Mouse (Mus musculus) liver, postnatal 0 days (tissue): ENCODE data around the gene Acsl1. TPM values are rescaled to one million over a fixed set of nuclear protein-coding genes. Genes with fewer than 3 reads are reported as not detected.
A peak's percentile ranks its signal among the peaks of the same experiment; 100 is the strongest.

ENCODE experiments used
- ATAC-seq: fragments of 200-750 bp; cut with Nextera tagmentation; 2 replicates; pipeline ENCODE4 v1.8.0; 2017; ENCODE audit warnings: mild to moderate bottlenecking, moderate library complexity
- DNase-seq: peaks from one replicate; pipeline ENCODE4 v3.0.0-alpha.2; 2016
- H3K27ac ChIP-seq: fragments of 300-500 bp; sonication (generic); 2 replicates; pipeline ENCODE4 v1.5.1; 2014; ENCODE audit warnings: antibody characterized with exemption, moderate library complexity, mild to moderate bottlenecking, low read depth
- H3K27me3 ChIP-seq: fragments of 300-500 bp; sonication (generic); 2 replicates; pipeline ENCODE4 v1.6.1; 2014; ENCODE audit warnings: low read length, control low read depth, mixed read lengths; ENCODE audit not compliant: insufficient read depth
- H3K36me3 ChIP-seq: fragments of 300-500 bp; sonication (generic); replicated peaks from 2 replicates; pipeline ENCODE4 v1.6.1; 2014; ENCODE audit warnings: mild to moderate bottlenecking, control low read depth, low read length, moderate library complexity, mixed read lengths; ENCODE audit not compliant: insufficient read depth
- H3K4me1 ChIP-seq: fragments of 300-500 bp; sonication (generic); 2 replicates; pipeline ENCODE4 v1.6.1; 2014; ENCODE audit warnings: antibody characterized with exemption, mild to moderate bottlenecking, control low read depth; ENCODE audit not compliant: insufficient read depth
- H3K4me2 ChIP-seq: fragments of 300-500 bp; sonication (generic); 2 replicates; pipeline ENCODE4 v1.6.1; 2014; ENCODE audit warnings: low read depth, mild to moderate bottlenecking, low read length, moderate library complexity, mixed read lengths
- H3K4me3 ChIP-seq: fragments of 300-500 bp; sonication (generic); 2 replicates; pipeline ENCODE4 v1.5.1; 2014; ENCODE audit warnings: low read depth, low read length
- H3K9ac ChIP-seq: fragments of 300-500 bp; sonication (generic); replicated peaks from 2 replicates; pipeline ENCODE4 v1.6.1; 2014; ENCODE audit warnings: mild to moderate bottlenecking, moderate library complexity
- H3K9me3 ChIP-seq: fragments of 300-500 bp; sonication (generic); 2 replicates; pipeline ENCODE4 v1.6.1; 2016; ENCODE audit warnings: mild to moderate bottlenecking, control low read depth, low read length, mixed read lengths
- CTCF ChIP-seq: sonication (generic); IDR thresholded peaks from 2 replicates; pipeline ENCODE4 v1.5.1; 2016; ENCODE audit warnings: antibody characterized with exemption, low read depth
- EP300 ChIP-seq: IDR thresholded peaks from 2 replicates; pipeline ENCODE4 v1.6.1; 2016; ENCODE audit warnings: antibody characterized with exemption, low read depth, mild to moderate bottlenecking
- WGBS: fragments of 180-500 bp; shearing (Covaris S2); extraction: QIAGEN DNeasy Blood & Tissue Kit; methylation state at CpG from one replicate; pipeline ENCODE4 v1.1.7; 2014; ENCODE audit not compliant: insufficient replicate concordance; 5-methylcytosine and 5-hydroxymethylcytosine counted together
- polyA plus RNA-seq: library from polyadenylated mRNA; unstranded; fragments of >200 nt; fragmentation: Nextera tagmentation; extraction: Ambion mirVana; gene quantifications from 2 replicates; pipeline ENCODE4 v1.2.1, GENCODE M21; 2015

Acsl1 gene
- polyA plus RNA-seq, 1 experiment from 2014 or later = 466 TPM

DNA sequence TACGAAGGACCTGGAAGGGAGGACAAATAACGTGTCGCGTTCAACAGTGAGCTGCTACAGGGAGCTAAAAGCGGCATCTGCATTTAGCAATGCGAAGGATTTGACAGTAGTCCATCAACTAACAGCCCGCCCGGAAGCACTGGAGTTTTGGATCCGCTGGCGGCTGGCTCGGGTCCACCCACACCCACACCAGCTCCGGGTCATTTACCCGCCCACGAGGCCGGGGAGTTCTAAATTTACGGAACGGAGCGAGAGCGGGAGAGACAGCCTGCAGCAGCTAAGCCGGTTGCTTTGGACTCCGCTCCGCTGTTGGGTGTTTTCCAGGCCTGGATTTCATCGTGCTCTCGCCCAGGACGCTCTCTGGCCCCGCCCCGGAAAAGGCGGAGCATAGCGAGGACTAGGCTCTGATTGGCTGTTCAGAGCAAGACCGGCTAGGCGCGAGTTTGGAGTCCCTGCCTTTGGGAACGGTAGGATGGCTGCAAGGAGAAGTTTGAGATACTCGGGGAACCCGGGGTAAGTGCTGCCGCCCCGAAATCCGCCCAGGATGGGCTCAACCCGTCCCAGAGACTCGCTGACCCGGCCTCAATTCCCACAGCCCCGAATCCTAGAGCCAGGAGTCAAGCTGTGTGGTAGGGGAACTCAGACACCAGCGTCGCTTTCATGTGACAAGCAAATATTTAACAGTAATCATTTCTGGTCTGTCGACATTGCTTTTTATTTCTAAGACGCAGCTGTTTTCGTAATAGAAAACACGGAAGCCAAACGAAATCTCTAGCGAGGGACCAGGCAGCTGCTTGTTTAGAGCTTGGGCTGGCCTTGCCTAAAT, 81.0 kb downstream of the Acsl1 start, which contains the start of gene Cenpu:
Cenpu (plus strand) TSS at position 414 of the 826 bp plus-strand sequence.
- H3K4me1 ChIP-seq = peaks cover 12% of the 10 kb centered on the region
- ATAC-seq = peak; percentile 92
- peak within 1 kb of the TSS; percentile 73 for H3K4me3 ChIP-seq
- peak within 1 kb of the TSS; percentile 80 for H3K4me2 ChIP-seq
- H3K36me3 ChIP-seq = peaks cover 7% of the 10 kb centered on the region; the same call in 1 of the 2 replicates
- peak; percentile 100 for DNase-seq
- H3K27ac ChIP-seq = peak within 1 kb of the TSS; percentile 88
- no peaks in the 10 kb centered on the region for H3K27me3 ChIP-seq
- WGBS = under 1% methylated on average over 50 of the region's 50 CpGs
- TF ChIP-seq EP300 (peak; percentile 86), CTCF (0 out of 2 replicates have a peak, but pooled peaks have one; percentile 3)
- H3K9me3 ChIP-seq = no peaks in the 10 kb centered on the region
- peak within 1 kb of the TSS; percentile 69 for H3K9ac ChIP-seq

GRCm38 (mm10) chr8:46552441-46552765, 81.6 kb downstream of the Acsl1 start:
- peaks cover 9% of the 10 kb centered on the region for H3K4me1 ChIP-seq

GRCm38 (mm10) chr8:46559428-46559827, 88.6 kb downstream of the Acsl1 start:
- no peaks in the 10 kb centered on the region for H3K9me3 ChIP-seq
- no peak overlapping the region for H3K4me2 ChIP-seq
- no peak overlapping the region for H3K27ac ChIP-seq
- 67% methylated on average over 6 of the region's 6 CpGs for WGBS
- H3K9ac ChIP-seq = no peak overlapping the region
- peaks cover 37% of the 10 kb centered on the region for H3K36me3 ChIP-seq
- H3K27me3 ChIP-seq = no peaks in the 10 kb centered on the region
- H3K4me1 ChIP-seq = no peaks in the 10 kb centered on the region
- peak; percentile 73 for TF ChIP-seq CTCF
- no peak for TF ChIP-seq EP300
- no peak overlapping the region for H3K4me3 ChIP-seq
- peak; percentile 40 for ATAC-seq
- DNase-seq = peak; percentile 69

More at GRCm38 (mm10) chr8:46552441-46552765, 81.6 kb downstream of the Acsl1 start:
- Histone ChIP-seq H3K4me3 (peak overlapping the region; percentile 73), H3K9ac (peak overlapping the region; percentile 69), H3K27me3 (no peaks in the 10 kb centered on the region), H3K36me3 (peaks cover 11% of the 10 kb centered on the region; the same call in 1 of the 2 replicates), H3K4me2 (peak overlapping the region; percentile 80), H3K9me3 (no peaks in the 10 kb centered on the region), H3K27ac (peak overlapping the region; percentile 82)
- TF ChIP-seq CTCF (no peak), EP300 (no peak)
- 2% methylated on average over 10 of the region's 10 CpGs for WGBS
- ATAC-seq (no peak), DNase-seq (peak; percentile 76)

DNA sequence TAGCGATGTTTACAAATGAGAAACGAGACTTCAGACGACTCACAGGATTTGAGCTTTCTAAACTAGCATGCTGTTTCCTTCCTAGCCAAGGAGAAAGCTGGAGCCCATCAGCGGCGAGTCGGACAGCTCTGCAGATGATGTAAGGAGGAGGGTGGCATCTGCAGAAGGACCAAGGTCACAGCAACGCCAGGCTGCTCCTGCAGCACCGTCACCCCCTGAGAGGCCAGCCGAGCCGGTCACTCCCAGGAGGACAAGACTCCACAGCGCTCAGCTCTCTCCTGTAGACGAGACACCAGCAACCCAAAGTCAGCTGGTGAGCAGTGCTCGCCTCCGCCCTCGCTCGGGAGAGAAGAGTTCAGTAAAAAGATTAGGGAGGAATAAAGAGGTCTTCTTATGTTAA, 91.5 kb downstream of the Acsl1 start:
- no peak overlapping the region for H3K4me3 ChIP-seq
- H3K36me3 ChIP-seq = peaks cover 35% of the 10 kb centered on the region
- 90% methylated on average over 16 of the region's 16 CpGs for WGBS
- no peaks in the 10 kb centered on the region for H3K27me3 ChIP-seq
- H3K4me1 ChIP-seq = no peaks in the 10 kb centered on the region
- no peak for DNase-seq
- TF ChIP-seq CTCF (no peak), EP300 (no peak)
- H3K4me2 ChIP-seq = no peak overlapping the region
- no peaks in the 10 kb centered on the region for H3K9me3 ChIP-seq
- no peak for ATAC-seq
- H3K9ac ChIP-seq = no peak overlapping the region
- H3K27ac ChIP-seq = no peak overlapping the region

DNA sequence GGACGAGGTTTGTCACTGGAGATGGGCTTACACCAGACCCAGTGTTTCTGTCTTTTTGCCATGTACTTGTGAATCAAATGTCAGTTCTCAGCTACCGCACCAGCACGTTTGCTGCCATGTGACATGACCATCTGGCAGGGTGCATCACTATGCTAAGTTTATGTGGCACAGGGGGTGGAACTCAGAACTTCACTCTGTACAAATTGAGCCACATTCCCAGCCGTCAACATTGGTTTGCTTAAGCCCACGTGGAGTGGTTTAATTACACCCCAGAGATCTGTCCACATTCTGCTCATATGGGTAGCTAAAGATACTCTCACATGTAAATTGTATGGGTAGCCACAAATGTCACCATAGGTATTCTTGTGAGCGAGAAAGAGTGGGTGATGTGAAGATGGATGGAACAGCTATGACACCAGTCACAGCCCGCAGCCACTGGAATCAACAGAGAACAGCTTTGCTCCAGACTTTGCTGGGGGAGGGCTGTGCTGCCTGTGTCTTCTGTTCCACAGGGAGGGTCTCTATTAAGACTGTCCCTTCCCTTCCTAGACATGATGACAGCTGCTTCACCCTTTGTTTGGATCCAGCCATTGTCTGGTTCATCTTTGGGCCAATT, 96.2 kb downstream of the Acsl1 start:
- ATAC-seq = no peak
- H3K27ac ChIP-seq = no peak overlapping the region
- no peaks in the 10 kb centered on the region for H3K9me3 ChIP-seq
- DNase-seq = no peak
- H3K36me3 ChIP-seq = peaks cover 27% of the 10 kb centered on the region
- no peak overlapping the region for H3K4me2 ChIP-seq
- no peak overlapping the region for H3K4me3 ChIP-seq
- no peak overlapping the region for H3K9ac ChIP-seq
- WGBS = 86% methylated on average over 7 of the region's 7 CpGs
- TF ChIP-seq CTCF (no peak), EP300 (no peak)
- H3K27me3 ChIP-seq = no peaks in the 10 kb centered on the region
- no peaks in the 10 kb centered on the region for H3K4me1 ChIP-seq

DNA sequence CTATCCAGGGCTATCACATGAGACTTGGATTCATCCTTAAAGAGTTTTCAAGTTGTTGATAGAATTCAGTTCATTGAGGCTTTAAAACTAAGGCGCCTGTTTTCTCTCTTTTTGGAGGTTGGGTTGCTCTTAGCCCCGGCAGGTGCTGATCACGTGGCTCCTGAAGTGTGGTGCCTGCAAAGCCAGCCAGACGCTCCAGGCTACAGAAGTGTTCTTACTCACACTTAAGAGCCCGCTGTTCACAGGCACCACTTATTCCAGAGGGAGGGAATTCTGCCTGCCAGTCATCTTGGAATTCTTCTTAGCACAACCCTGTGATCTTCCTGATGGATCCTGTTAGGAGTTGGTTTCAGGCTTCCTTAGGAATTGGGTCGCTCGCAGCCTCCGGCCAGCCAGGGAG, 97.1 kb downstream of the Acsl1 start:
- H3K9me3 ChIP-seq = no peaks in the 10 kb centered on the region
- WGBS = 91% methylated on average over 8 of the region's 8 CpGs
- ATAC-seq = no peak

More for the DNA sequence above, 97.1 kb downstream of the Acsl1 start:
- no peak for DNase-seq
- H3K27me3 ChIP-seq = no peaks in the 10 kb centered on the region
- no peak overlapping the region for H3K27ac ChIP-seq
- no peak overlapping the region for H3K9ac ChIP-seq
- no peak overlapping the region for H3K4me3 ChIP-seq
- H3K4me2 ChIP-seq = no peak overlapping the region
- peaks cover 22% of the 10 kb centered on the region for H3K36me3 ChIP-seq
- TF ChIP-seq EP300 = no peak
- no peak for TF ChIP-seq CTCF
- no peaks in the 10 kb centered on the region for H3K4me1 ChIP-seq
